Mouse (Mus musculus) heart, embryonic 15.5 days (tissue): ENCODE results near the gene Hist1h4f. TPM values are rescaled to one million over a fixed set of nuclear protein-coding genes. Genes with fewer than 3 reads are reported as not detected.

Source experiments
- ATAC-seq: fragments of 200-750 bp; cut with Nextera tagmentation; replicated peaks from 2 replicates; pipeline ENCODE4 v1.8.0; 2017; ENCODE audit warnings: low read depth, moderate TSS enrichment; ENCODE audit not compliant: insufficient number of reproducible peaks, insufficient read depth, low FRiP score
- H3K27ac ChIP-seq: fragments of 300-500 bp; sonication (generic); 2 replicates; pipeline ENCODE4 v1.5.1; 2015; ENCODE audit warnings: mild to moderate bottlenecking, inconsistent platforms
- H3K27me3 ChIP-seq: fragments of 300-500 bp; sonication (generic); 2 replicates; pipeline ENCODE4 v1.6.1; 2015; ENCODE audit warnings: inconsistent platforms
- H3K36me3 ChIP-seq: fragments of 300-500 bp; sonication (generic); 2 replicates; pipeline ENCODE4 v1.6.1; 2015; ENCODE audit warnings: mild to moderate bottlenecking, inconsistent platforms
- H3K4me1 ChIP-seq: fragments of 300-500 bp; sonication (generic); replicated peaks from 2 replicates; pipeline ENCODE4 v1.6.1; 2015; ENCODE audit warnings: inconsistent platforms
- H3K4me2 ChIP-seq: fragments of 300-500 bp; sonication (generic); 2 replicates; pipeline ENCODE4 v1.6.1; 2015; ENCODE audit warnings: inconsistent platforms, mild to moderate bottlenecking, moderate library complexity
- H3K4me3 ChIP-seq: fragments of 300-500 bp; sonication (generic); 2 replicates; pipeline ENCODE4 v1.5.1; 2015; ENCODE audit warnings: mild to moderate bottlenecking, inconsistent platforms
- H3K9ac ChIP-seq: fragments of 300-500 bp; sonication (generic); 2 replicates; pipeline ENCODE4 v1.6.1; 2015; ENCODE audit warnings: mild to moderate bottlenecking, inconsistent platforms
- H3K9me3 ChIP-seq: fragments of 300-500 bp; sonication (generic); replicated peaks from 2 replicates; pipeline ENCODE4 v1.6.1; 2016; ENCODE audit warnings: inconsistent platforms
- WGBS: fragments of 180-500 bp; shearing (Covaris S2); methylation state at CpG from one replicate; pipeline ENCODE4 v1.1.7; 2015; ENCODE audit warnings: mixed read lengths; 5-methylcytosine and 5-hydroxymethylcytosine counted together
- microRNA-seq: library from miRNA; unstranded; fragments of <30 nt; microRNA quantifications from one replicate; pipeline ENCODE4, GENCODE M21; 2016
- polyA plus RNA-seq: library from polyadenylated mRNA; unstranded; fragments of >200 nt; fragmentation: Nextera tagmentation; extraction: Ambion mirVana; gene quantifications from 2 replicates; pipeline ENCODE4 v1.2.1, GENCODE M21; 2015

The Hist1h4f gene
- polyA plus RNA-seq, 1 experiment from 2014 or later: 0.62 TPM

DNA sequence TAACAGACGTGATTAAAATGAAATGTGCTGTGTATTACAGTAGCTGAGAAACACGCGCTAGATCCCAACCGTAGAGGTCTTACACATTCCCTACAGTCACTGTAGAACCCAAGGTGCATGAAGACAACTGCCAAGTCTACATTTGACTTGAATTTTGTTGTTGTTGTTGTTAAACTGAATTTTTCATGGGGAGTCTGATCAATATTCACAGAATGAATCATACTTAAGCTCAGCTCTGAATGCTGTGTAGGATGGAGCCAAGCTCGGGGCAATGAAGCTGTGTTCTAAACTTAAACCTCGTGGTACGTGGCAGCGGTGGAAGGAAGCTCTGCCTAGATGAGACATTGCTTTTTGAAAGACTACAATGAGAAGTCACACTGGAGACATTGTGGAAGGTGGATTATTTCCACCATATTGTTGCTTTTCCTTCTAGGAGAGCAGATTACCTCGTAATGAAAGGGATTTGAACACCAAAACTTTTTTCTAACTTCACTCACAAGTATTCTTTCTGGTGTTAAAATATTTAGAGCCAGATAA is 49.3 kb downstream of the Hist1h4f start:
- peak overlapping the region; percentile 44 for H3K4me2 ChIP-seq
- H3K36me3 ChIP-seq: no peaks in the 10 kb centered on the region
- H3K4me3 ChIP-seq: no peak overlapping the region; the same call in 1 of the 2 replicates
- peaks cover 28% of the 10 kb centered on the region for H3K4me1 ChIP-seq
- no peak overlapping the region for H3K9ac ChIP-seq
- WGBS: 37% methylated on average over 9 of the region's 9 CpGs
- no peaks in the 10 kb centered on the region for H3K9me3 ChIP-seq
- no peak overlapping the region for H3K27ac ChIP-seq
- H3K27me3 ChIP-seq: no peaks in the 10 kb centered on the region
- no peak for ATAC-seq

- Histone ChIP-seq H3K27me3 (no peaks in the 10 kb centered on the region), H3K4me2 (peak overlapping the region; percentile 44), H3K9me3 (no peaks in the 10 kb centered on the region), H3K4me1 (peaks cover 26% of the 10 kb centered on the region), H3K9ac (no peak overlapping the region), H3K36me3 (no peaks in the 10 kb centered on the region), H3K27ac (no peak overlapping the region), H3K4me3 (peak overlapping the region; percentile 19; the same call in 1 of the 2 replicates)
- 24% methylated on average over 5 of the region's 5 CpGs for WGBS
- no peak for ATAC-seq
Observed at GRCm38 (mm10) chr13:23501511-23501910, 49.9 kb downstream of the Hist1h4f start.

Small RNAs within 50 kb of the gene (microRNA-seq; reads per million reads assigned to microRNA genes)
- gene Gm44297 (not detected), gene Gm44359 (not detected), gene Gm44394 (not detected), gene n-TStga1 (0.63 reads per million)

Other genes with a start within 250 kb of the Hist1h4f start
- gene Zfp322a, start 182.4 kb downstream of the Hist1h4f start, polyA plus RNA-seq: 33.4 and 39.1 TPM in 2 replicates
- gene Abt1, start 127.8 kb downstream of the Hist1h4f start, polyA plus RNA-seq: 8.1 and 8.2 TPM in 2 replicates
- gene Btn1a1, start 85.7 kb downstream of the Hist1h4f start, polyA plus RNA-seq: 0.85 and 1.4 TPM in 2 replicates
- gene Btn2a2, start 62.8 kb downstream of the Hist1h4f start, polyA plus RNA-seq: 0.31 and 0.41 TPM in 2 replicates
- gene Hist1h4h, start 20.6 kb downstream of the Hist1h4f start, polyA plus RNA-seq: 5.4 and 5.7 TPM in 2 replicates
- 2.2 and 2.6 TPM in 2 replicates for gene Hist1h2af, start 17.7 kb downstream of the Hist1h4f start, polyA plus RNA-seq
- gene Hist1h3g, start 16.2 kb downstream of the Hist1h4f start, polyA plus RNA-seq: 1.6 and 3.1 TPM in 2 replicates
- gene Hist1h2bh, start 8.3 kb downstream of the Hist1h4f start, polyA plus RNA-seq: 0.61 and 0.74 TPM in 2 replicates
- 0.16 and 0.25 TPM in 2 replicates for gene Hist1h3f, start 7.6 kb downstream of the Hist1h4f start, polyA plus RNA-seq
- 0.18 and 0.23 TPM in 2 replicates for gene Hist1h1d, start 1.6 kb upstream of the Hist1h4f start, polyA plus RNA-seq
- 1.7 and 2.4 TPM in 2 replicates for gene Hist1h3e, start 10.7 kb upstream of the Hist1h4f start, polyA plus RNA-seq
- 33.7 and 35.5 TPM in 2 replicates for gene Hist1h2ae, start 19.6 kb upstream of the Hist1h4f start, polyA plus RNA-seq
- gene Hist1h2bg, start 19.7 kb upstream of the Hist1h4f start, polyA plus RNA-seq: 4.3 and 4.6 TPM in 2 replicates
- 0.97 and 1.5 TPM in 2 replicates for gene Hist1h2bf, start 22.5 kb upstream of the Hist1h4f start, polyA plus RNA-seq
- gene Hist1h2ad, start 22.7 kb upstream of the Hist1h4f start, polyA plus RNA-seq: 1.2 and 1.6 TPM in 2 replicates
- gene Hist1h3d, start 24.1 kb upstream of the Hist1h4f start, polyA plus RNA-seq: 2.0 and 2.2 TPM in 2 replicates
- 48.2 and 53.2 TPM in 2 replicates for gene Hist1h4d, start 29.9 kb upstream of the Hist1h4f start, polyA plus RNA-seq
- gene Hist1h2be, start 69.5 kb upstream of the Hist1h4f start, polyA plus RNA-seq: 1.7 and 1.9 TPM in 2 replicates
- gene Hist1h1e, start 70.9 kb upstream of the Hist1h4f start, polyA plus RNA-seq: 9.6 and 10.8 TPM in 2 replicates
- gene Hist1h2ac, start 132.3 kb upstream of the Hist1h4f start, polyA plus RNA-seq: 0.50 and 0.74 TPM in 2 replicates
- gene Hist1h2bc, start 132.6 kb upstream of the Hist1h4f start, polyA plus RNA-seq: 51.8 and 52.1 TPM in 2 replicates
- gene Hist1h1t, start 144.2 kb upstream of the Hist1h4f start, polyA plus RNA-seq: 0.14 TPM in 1 of 2 replicates, not detected in the other
- 2.4 and 2.7 TPM in 2 replicates for gene Hist1h4c, start 146.8 kb upstream of the Hist1h4f start, polyA plus RNA-seq
- gene Hfe, start 159.2 kb upstream of the Hist1h4f start, polyA plus RNA-seq: 10.3 and 13.6 TPM in 2 replicates
- 38.8 and 41.2 TPM in 2 replicates for gene Hist1h1c, start 187.2 kb upstream of the Hist1h4f start, polyA plus RNA-seq
- gene Hist1h3c, start 194.0 kb upstream of the Hist1h4f start, polyA plus RNA-seq: 2.0 and 4.1 TPM in 2 replicates
- 1.2 and 1.9 TPM in 2 replicates for gene Hist1h2bb, start 195.1 kb upstream of the Hist1h4f start, polyA plus RNA-seq
- gene Hist1h2ab, start 199.5 kb upstream of the Hist1h4f start, polyA plus RNA-seq: 15.3 and 20.4 TPM in 2 replicates
- 3.1 and 4.7 TPM in 2 replicates for gene Hist1h3b, start 200.6 kb upstream of the Hist1h4f start, polyA plus RNA-seq
- 1.2 and 1.7 TPM in 2 replicates for gene Hist1h4b, start 205.4 kb upstream of the Hist1h4f start, polyA plus RNA-seq
- not detected in 2 replicates for gene Hist1h4a, start 209.6 kb upstream of the Hist1h4f start, polyA plus RNA-seq
- gene Hist1h3a, start 210.7 kb upstream of the Hist1h4f start, polyA plus RNA-seq: 1.5 and 2.4 TPM in 2 replicates
- gene Hist1h1a, start 212.0 kb upstream of the Hist1h4f start, polyA plus RNA-seq: 0.76 and 0.98 TPM in 2 replicates
- not detected in 2 replicates for gene Trim38, start 218.3 kb upstream of the Hist1h4f start, polyA plus RNA-seq